Comparison of ENCODE assay signal across 27 mouse cellular contexts in the genomic region with DNA sequence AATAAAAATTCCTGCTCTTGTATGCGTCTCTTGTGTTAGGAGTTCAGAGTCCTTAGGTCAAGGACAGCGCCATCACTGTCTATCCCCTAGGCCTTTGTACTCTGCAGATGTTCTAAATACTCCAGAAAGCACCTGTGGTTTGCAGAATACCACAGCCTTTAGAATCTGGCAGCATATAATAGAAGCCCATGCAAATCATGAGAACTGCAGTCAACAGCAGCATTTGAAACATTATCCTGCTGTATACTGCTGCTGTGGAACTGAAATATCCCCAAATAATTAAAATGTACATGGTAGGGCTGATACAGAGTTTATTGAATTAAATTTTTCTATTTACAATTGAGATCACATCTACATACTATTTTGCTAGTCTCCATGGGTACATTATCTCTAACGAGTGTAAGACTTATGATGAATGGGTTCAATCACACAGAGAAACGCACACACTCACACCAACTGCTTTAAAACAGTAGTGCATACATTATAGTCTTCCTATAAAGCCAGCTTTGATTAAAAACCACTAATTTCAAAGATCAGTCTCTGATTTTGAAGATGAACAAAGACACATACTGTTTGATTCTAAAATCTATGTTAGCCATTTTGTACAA.
"Had no signal": no experiment of that assay in that cellular context is flagged by ENCODE, and none has a peak within 500 bp of the region (broad histone marks: within the 10 kb centered on the region; RNA-seq: fewer than 3 reads in every experiment).

No protein-coding gene starts in this region.

- H3K4me1 ChIP-seq: limb, embryonic 12.5 days; liver, embryonic 13.5 days had no signal

- H3K27me3 ChIP-seq: heart, embryonic 13.5 days; heart, embryonic 15.5 days; hindbrain, embryonic 13.5 days; hindbrain, embryonic 15.5 days; kidney, embryonic 15.5 days; limb, embryonic 12.5 days; liver, embryonic 13.5 days had no signal

- H3K9me3 ChIP-seq: heart, embryonic 13.5 days; heart, embryonic 15.5 days; hindbrain, embryonic 13.5 days; hindbrain, embryonic 15.5 days; kidney, embryonic 15.5 days; limb, embryonic 10.5 days; limb, embryonic 12.5 days; liver, embryonic 13.5 days had no signal

- H3K4me2 ChIP-seq: heart, embryonic 11.5 days; heart, embryonic 13.5 days; heart, embryonic 15.5 days; hindbrain, embryonic 13.5 days; hindbrain, embryonic 15.5 days; kidney, embryonic 15.5 days; limb, embryonic 12.5 days; liver, embryonic 11.5 days; liver, embryonic 13.5 days had no signal

- H3K27ac ChIP-seq: heart, adult 2 months; hindbrain, embryonic 15.5 days; hindbrain, postnatal 0 days; kidney, embryonic 15.5 days; kidney, postnatal 0 days; layer of hippocampus, adult 2 months; left cerebral cortex, adult 2 months; limb, embryonic 10.5 days; limb, embryonic 12.5 days; liver, embryonic 13.5 days had no signal

- H3K4me3 ChIP-seq: heart, adult 2 months; heart, embryonic 13.5 days; heart, embryonic 15.5 days; hindbrain, embryonic 13.5 days; hindbrain, embryonic 15.5 days; kidney, embryonic 15.5 days; layer of hippocampus, adult 2 months; left cerebral cortex, adult 2 months; limb, embryonic 10.5 days; limb, embryonic 12.5 days; liver, embryonic 13.5 days had no signal

- H3K9ac ChIP-seq: heart, embryonic 13.5 days; heart, embryonic 15.5 days; hindbrain, embryonic 13.5 days; hindbrain, embryonic 15.5 days; kidney, embryonic 15.5 days; limb, embryonic 12.5 days; liver, embryonic 13.5 days had no signal

- DNase-seq: gastrocnemius, postnatal 14 days; gastrocnemius, postnatal 36 days; heart, adult 11 months; heart, adult 2 months; heart, postnatal 14 days; heart, postnatal 36 days; kidney, adult 11 months; kidney, adult 2 months; kidney, adult 9 months; kidney, postnatal 14 days; kidney, postnatal 4 days; liver; liver, embryonic 13.5 days had no signal

- ATAC-seq: hindbrain, postnatal 0 days; intestine, embryonic 16.5 days had no signal
